Mouse (Mus musculus) Patski (cell line): ENCODE measurements around the gene Narf. TPM values are rescaled to one million over a fixed set of nuclear protein-coding genes. Genes with fewer than 3 reads are reported as not detected.

ENCODE experiments used
- ATAC-seq: fragments of 100-300 bp; one replicate; pipeline ENCODE4 v1.8.0; 2021
- CTCF ChIA-PET: fragments of 350-600 bp; sonication (Branson Sonifier 250); formaldehyde crosslinking; loops from one replicate; lab custom pipeline; 2022; ENCODE audit warnings: inconsistent platforms; lab: Charles Lee
- POLR2A ChIA-PET: fragments of 350-600 bp; sonication (Branson Sonifier 250); formaldehyde crosslinking; loops from one replicate; lab custom pipeline; 2022; ENCODE audit warnings: antibody characterized with exemption, inconsistent platforms; lab: Charles Lee
- DNase-seq: peaks from one replicate; pipeline ENCODE4 v3.0.0-alpha.2; 2011; ENCODE audit warnings: low read depth, low spot score
- H3K27me3 ChIP-seq: fragments of 371-371 bp; one replicate; pipeline ENCODE4 v1.5.1; 2021
- CTCF ChIP-seq: fragments of 100-300 bp; IDR thresholded peaks from one replicate; pipeline ENCODE4 v1.5.1; 2021
- in situ Hi-C: fragments of 300-500 bp; cut with MboI; formaldehyde crosslinking; loops from 3 replicates; pipeline ENCODE4 v1.11.1; 2018; ENCODE audit warnings: low pct_unique_long_range_greater_than_20kb, mixed read lengths
- polyA plus RNA-seq: library from polyadenylated mRNA; unstranded; gene quantifications from one replicate; pipeline ENCODE4 v1.2.3, GENCODE M21; 2021

Gene Narf
- 26.3 TPM for polyA plus RNA-seq

- H3K27me3 ChIP-seq, result no peaks in the 10 kb centered on the region
- ATAC-seq (peak; percentile 98), DNase-seq (peak; percentile 91)
- in situ Hi-C loops, result no loop called here
- ChIA-PET POLR2A (interaction anchor here (2.2 to 2.7 kb wide), 2 partner anchors 8 to 12 kb away, joined by 8 read pairs; partner anchors contain the start of gene Cybc1), CTCF (interaction anchor here (1.4 to 2.6 kb wide), 4 partner anchors 10 to 15 kb away, joined by 4 to 12 read pairs (median 6); no protein-coding TSS in a partner anchor)
- TF ChIP-seq CTCF, result peak; percentile 82
These were observed at the start of gene Narf for GRCm38 (mm10) chr11:121236564-121237344. Gene Narf (plus strand): TSS chr11:121237253.

GRCm38 (mm10) chr11:121189681-121190080, 47.4 kb upstream of the Narf start:
- H3K27me3 ChIP-seq, result no peaks in the 10 kb centered on the region

GRCm38 (mm10) chr11:121192742-121193141, 44.3 kb upstream of the Narf start:
- DNase-seq (no peak), ATAC-seq (no peak)
- TF ChIP-seq CTCF, result no peak
- ChIA-PET POLR2A (no interaction called here), CTCF (no interaction called here)
- in situ Hi-C loops, result no loop called here
- no peaks in the 10 kb centered on the region for H3K27me3 ChIP-seq

More at GRCm38 (mm10) chr11:121189681-121190080, 47.4 kb upstream of the Narf start:
- CTCF ChIA-PET, result no interaction called here
- no peak for TF ChIP-seq CTCF
- POLR2A ChIA-PET, result no interaction called here
- ATAC-seq (no peak), DNase-seq (no peak)
- in situ Hi-C loops, result no loop called here

- in situ Hi-C loops, result no loop called here
- ATAC-seq, result no peak
- no peak for DNase-seq
- POLR2A ChIA-PET, result no interaction called here
- no peaks in the 10 kb centered on the region for H3K27me3 ChIP-seq
- no peak for TF ChIP-seq CTCF
- CTCF ChIA-PET, result no interaction called here
These were observed 43.6 kb upstream of the Narf start for GRCm38 (mm10) chr11:121193415-121193814.

- POLR2A ChIA-PET, result no interaction called here
- no peak for TF ChIP-seq CTCF
- in situ Hi-C loops, result no loop called here
- H3K27me3 ChIP-seq, result no peaks in the 10 kb centered on the region
- ATAC-seq, result no peak
- no peak for DNase-seq
- CTCF ChIA-PET, result no interaction called here
These were observed 38.4 kb upstream of the Narf start for GRCm38 (mm10) chr11:121198622-121199021.

- ChIA-PET CTCF (no interaction called here), POLR2A (no interaction called here)
- no peak for ATAC-seq
- no peaks in the 10 kb centered on the region for H3K27me3 ChIP-seq
- in situ Hi-C loops, result loop anchor here (5.0 kb wide), 1 partner anchor 138 kb away; the partner anchor contains the start of gene Sectm1b
- no peak for TF ChIP-seq CTCF
- DNase-seq, result no peak
These were observed 37.2 kb upstream of the Narf start for GRCm38 (mm10) chr11:121199851-121200250.

- in situ Hi-C loops, result loop anchor here (5.0 kb wide), 1 partner anchor 138 kb away; the partner anchor contains the start of gene Sectm1b
- CTCF ChIA-PET, result no interaction called here
- DNase-seq (no peak), ATAC-seq (no peak)
- H3K27me3 ChIP-seq, result no peaks in the 10 kb centered on the region
- POLR2A ChIA-PET, result no interaction called here
- no peak for TF ChIP-seq CTCF
These were observed 36.3 kb upstream of the Narf start for GRCm38 (mm10) chr11:121200781-121201180.

GRCm38 (mm10) chr11:121201436-121202198, 35.4 kb upstream of the Narf start:
- in situ Hi-C loops, result loop anchor here (5.0 kb wide), 1 partner anchor 139 kb away; the partner anchor contains the start of gene Sectm1b
- DNase-seq (no peak), ATAC-seq (no peak)
- ChIA-PET CTCF (interaction anchor here (0.7 to 1.1 kb wide), 2 partner anchors 32 to 138 kb away, joined by 3 read pairs; partner anchors contain the start of gene Sectm1b), POLR2A (no interaction called here)
- H3K27me3 ChIP-seq, result no peaks in the 10 kb centered on the region
- peak; percentile 71 for TF ChIP-seq CTCF

GRCm38 (mm10) chr11:121203859-121204160, 33.2 kb upstream of the Narf start:
- in situ Hi-C loops, result loop anchor here (5.0 kb wide), 1 partner anchor 142 kb away; the partner anchor contains the start of gene Sectm1b
- ATAC-seq (peak; percentile 59), DNase-seq (no peak)
- CTCF ChIA-PET, result no interaction called here
- TF ChIP-seq CTCF, result no peak
- no peaks in the 10 kb centered on the region for H3K27me3 ChIP-seq
- POLR2A ChIA-PET, result interaction anchor here (1.2 kb wide), 1 partner anchor 23 kb away, joined by 3 read pairs; no protein-coding TSS in a partner anchor

- no peak for TF ChIP-seq CTCF
- H3K27me3 ChIP-seq, result no peaks in the 10 kb centered on the region
- in situ Hi-C loops, result loop anchor here (5.0 kb wide), 1 partner anchor 142 kb away; the partner anchor contains the start of gene Sectm1b
- ChIA-PET POLR2A (interaction anchor here (0.8 to 1.2 kb wide), 2 partner anchors 23 to 24 kb away, joined by 3 read pairs; no protein-coding TSS in a partner anchor), CTCF (no interaction called here)
- peak; percentile 94 for ATAC-seq
- peak; percentile 61 for DNase-seq
These were observed 32.7 kb upstream of the Narf start, which contains the start of the genes Hexdc and Ogfod3 for GRCm38 (mm10) chr11:121204161-121205006. Gene Hexdc (plus strand): TSS chr11:121204433. Gene Ogfod3 (minus strand): TSS chr11:121204711.
